Mouse (Mus musculus): ENCODE results near the gene Ppp1r8. TPM values are rescaled to one million over a fixed set of nuclear protein-coding genes. Genes with fewer than 3 reads are reported as not detected.

The Ppp1r8 gene
- polyA plus RNA-seq (2014; fragmentation: Nextera tagmentation; extraction: Ambion mirVana), result 63.1 and 72.4 TPM in 2 replicates

- ATAC-seq (replicated peaks; ENCODE audit: low FRiP score, low TSS enrichment, low read depth) (peak; percentile 98), DNase-seq (ENCODE audit: low spot score) (peak; percentile 89)
- Histone ChIP-seq H3K27ac (ENCODE audit: low read depth) (peak within 1 kb of the TSS; percentile 58), H3K9me3 (ENCODE audit: control insufficient read depth, low read length) (no peaks in the 10 kb centered on the region), H3K9ac (ENCODE audit: low read length) (peak within 1 kb of the TSS; percentile 88), H3K4me3 (ENCODE audit: low read depth, low read length) (peak within 1 kb of the TSS; percentile 72), H3K27me3 (replicated peaks; ENCODE audit: control insufficient read depth, insufficient read depth, low read length) (no peaks in the 10 kb centered on the region), H3K4me1 (replicated peaks; ENCODE audit: control insufficient read depth, insufficient read depth, low read length) (peaks cover 8% of the 10 kb centered on the region), H3K4me2 (ENCODE audit: low read length) (peak within 1 kb of the TSS; percentile 70), H3K36me3 (ENCODE audit: control insufficient read depth, insufficient read depth, low read length) (peaks cover 27% of the 10 kb centered on the region)
- WGBS, result 1% methylated on average over 40 of the region's 40 CpGs
Observed at GRCm38 (mm10) chr4:132842970-132843704, at the start of gene Ppp1r8. TSS of gene Ppp1r8 (minus strand) at chr4:132843169.

GRCm38 (mm10) chr4:132884844-132885374, 41.9 kb upstream of the Ppp1r8 start:
- ATAC-seq (replicated peaks; ENCODE audit: low FRiP score, low TSS enrichment, low read depth) (0 out of 2 replicates have a peak, but pooled peaks have one; percentile 2), DNase-seq (ENCODE audit: low spot score) (no peak)
- H3K4me3 ChIP-seq (ENCODE audit: low read depth, low read length), result peak overlapping the region; percentile 99
- H3K27ac ChIP-seq (ENCODE audit: low read depth), result peak overlapping the region; percentile 72; the same call in 1 of the 2 replicates
- peaks cover 12% of the 10 kb centered on the region; the same call in 1 of the 2 replicates for H3K4me1 ChIP-seq (replicated peaks; ENCODE audit: control insufficient read depth, insufficient read depth, low read length)
- peaks cover 9% of the 10 kb centered on the region for H3K36me3 ChIP-seq (ENCODE audit: control insufficient read depth, insufficient read depth, low read length)
- no peaks in the 10 kb centered on the region for H3K9me3 ChIP-seq (ENCODE audit: control insufficient read depth, low read length)
- no peaks in the 10 kb centered on the region for H3K27me3 ChIP-seq (replicated peaks; ENCODE audit: control insufficient read depth, insufficient read depth, low read length)
- H3K9ac ChIP-seq (ENCODE audit: low read length), result peak overlapping the region; percentile 90
- whole genome bisulfite sequencing, result 9% methylated on average over 9 of the region's 9 CpGs
- peak overlapping the region; percentile 91 for H3K4me2 ChIP-seq (ENCODE audit: low read length)

GRCm38 (mm10) chr4:132884064-132884843, 41.3 kb upstream of the Ppp1r8 start, which contains the start of gene Stx12:
TSS of gene Stx12 (minus strand) at chr4:132884509.
- Histone ChIP-seq H3K4me3 (ENCODE audit: low read depth, low read length) (peak within 1 kb of the TSS; percentile 99), H3K4me2 (ENCODE audit: low read length) (peak within 1 kb of the TSS; percentile 91), H3K27ac (ENCODE audit: low read depth) (peak within 1 kb of the TSS; percentile 72), H3K9me3 (ENCODE audit: control insufficient read depth, low read length) (no peaks in the 10 kb centered on the region), H3K36me3 (ENCODE audit: control insufficient read depth, insufficient read depth, low read length) (peaks cover 14% of the 10 kb centered on the region), H3K27me3 (replicated peaks; ENCODE audit: control insufficient read depth, insufficient read depth, low read length) (no peaks in the 10 kb centered on the region), H3K4me1 (replicated peaks; ENCODE audit: control insufficient read depth, insufficient read depth, low read length) (peaks cover 12% of the 10 kb centered on the region; the same call in 1 of the 2 replicates), H3K9ac (ENCODE audit: low read length) (peak within 1 kb of the TSS; percentile 90)
- DNase-seq (ENCODE audit: low spot score), result peak; percentile 91
- under 1% methylated on average over 72 of the region's 72 CpGs for WGBS
- ATAC-seq (replicated peaks; ENCODE audit: low FRiP score, low TSS enrichment, low read depth), result peak; percentile 93

GRCm38 (mm10) chr4:132883561-132884063, 40.6 kb upstream of the Ppp1r8 start:
- Histone ChIP-seq H3K9ac (ENCODE audit: low read length) (peak overlapping the region; percentile 90), H3K9me3 (ENCODE audit: control insufficient read depth, low read length) (no peaks in the 10 kb centered on the region), H3K27ac (ENCODE audit: low read depth) (peak overlapping the region; percentile 72), H3K4me2 (ENCODE audit: low read length) (peak overlapping the region; percentile 91), H3K4me1 (replicated peaks; ENCODE audit: control insufficient read depth, insufficient read depth, low read length) (peaks cover 12% of the 10 kb centered on the region; the same call in 1 of the 2 replicates), H3K4me3 (ENCODE audit: low read depth, low read length) (peak overlapping the region; percentile 99), H3K36me3 (ENCODE audit: control insufficient read depth, insufficient read depth, low read length) (peaks cover 14% of the 10 kb centered on the region), H3K27me3 (replicated peaks; ENCODE audit: control insufficient read depth, insufficient read depth, low read length) (no peaks in the 10 kb centered on the region)
- DNase-seq (ENCODE audit: low spot score) (peak; percentile 53), ATAC-seq (replicated peaks; ENCODE audit: low FRiP score, low TSS enrichment, low read depth) (no peak; the same call in 1 of the 2 replicates)
- 2% methylated on average over 21 of the region's 21 CpGs for WGBS

GRCm38 (mm10) chr4:132874363-132875097, 31.6 kb upstream of the Ppp1r8 start:
- no peak overlapping the region for H3K27ac ChIP-seq (ENCODE audit: low read depth)
- no peaks in the 10 kb centered on the region for H3K4me1 ChIP-seq (replicated peaks; ENCODE audit: control insufficient read depth, insufficient read depth, low read length)
- ATAC-seq (replicated peaks; ENCODE audit: low FRiP score, low TSS enrichment, low read depth) (no peak), DNase-seq (ENCODE audit: low spot score) (no peak)
- H3K9me3 ChIP-seq (ENCODE audit: control insufficient read depth, low read length), result no peaks in the 10 kb centered on the region
- no peaks in the 10 kb centered on the region for H3K27me3 ChIP-seq (replicated peaks; ENCODE audit: control insufficient read depth, insufficient read depth, low read length)
- H3K4me3 ChIP-seq (ENCODE audit: low read depth, low read length), result no peak overlapping the region
- H3K36me3 ChIP-seq (ENCODE audit: control insufficient read depth, insufficient read depth, low read length), result peaks cover 28% of the 10 kb centered on the region
- no peak overlapping the region for H3K4me2 ChIP-seq (ENCODE audit: low read length)
- 87% methylated on average over 7 of the region's 7 CpGs for WGBS
- H3K9ac ChIP-seq (ENCODE audit: low read length), result no peak overlapping the region

- no peak overlapping the region for H3K9ac ChIP-seq (ENCODE audit: low read length)
- WGBS, result 83% methylated on average over 11 of the region's 11 CpGs
- no peak overlapping the region for H3K4me3 ChIP-seq (ENCODE audit: low read depth, low read length)
- no peaks in the 10 kb centered on the region for H3K27me3 ChIP-seq (replicated peaks; ENCODE audit: control insufficient read depth, insufficient read depth, low read length)
- no peak for DNase-seq (ENCODE audit: low spot score)
- no peak overlapping the region for H3K4me2 ChIP-seq (ENCODE audit: low read length)
- no peak overlapping the region for H3K27ac ChIP-seq (ENCODE audit: low read depth)
- no peak for ATAC-seq (replicated peaks; ENCODE audit: low FRiP score, low TSS enrichment, low read depth)
- peaks cover 35% of the 10 kb centered on the region for H3K36me3 ChIP-seq (ENCODE audit: control insufficient read depth, insufficient read depth, low read length)
- H3K4me1 ChIP-seq (replicated peaks; ENCODE audit: control insufficient read depth, insufficient read depth, low read length), result no peaks in the 10 kb centered on the region
- H3K9me3 ChIP-seq (ENCODE audit: control insufficient read depth, low read length), result no peaks in the 10 kb centered on the region
Observed at GRCm38 (mm10) chr4:132873481-132874362, 30.8 kb upstream of the Ppp1r8 start.

- Histone ChIP-seq H3K9ac (ENCODE audit: low read length) (no peak overlapping the region), H3K4me3 (ENCODE audit: low read depth, low read length) (no peak overlapping the region), H3K9me3 (ENCODE audit: control insufficient read depth, low read length) (no peaks in the 10 kb centered on the region), H3K4me1 (replicated peaks; ENCODE audit: control insufficient read depth, insufficient read depth, low read length) (no peaks in the 10 kb centered on the region), H3K36me3 (ENCODE audit: control insufficient read depth, insufficient read depth, low read length) (peaks cover 59% of the 10 kb centered on the region), H3K27ac (ENCODE audit: low read depth) (no peak overlapping the region), H3K4me2 (ENCODE audit: low read length) (no peak overlapping the region), H3K27me3 (replicated peaks; ENCODE audit: control insufficient read depth, insufficient read depth, low read length) (no peaks in the 10 kb centered on the region)
- 92% methylated on average over 3 of the region's 3 CpGs for WGBS
- ATAC-seq (replicated peaks; ENCODE audit: low FRiP score, low TSS enrichment, low read depth) (no peak), DNase-seq (ENCODE audit: low spot score) (no peak)
Observed at GRCm38 (mm10) chr4:132871116-132871515, 28.1 kb upstream of the Ppp1r8 start.
